Mouse (Mus musculus): ENCODE data around the gene BC017158. TPM values are rescaled to one million over a fixed set of nuclear protein-coding genes. Genes with fewer than 3 reads are reported as not detected.

The BC017158 gene
- polyA plus RNA-seq, 2 experiments from 2014 or later, result 7.2 to 10.5 TPM

DNA sequence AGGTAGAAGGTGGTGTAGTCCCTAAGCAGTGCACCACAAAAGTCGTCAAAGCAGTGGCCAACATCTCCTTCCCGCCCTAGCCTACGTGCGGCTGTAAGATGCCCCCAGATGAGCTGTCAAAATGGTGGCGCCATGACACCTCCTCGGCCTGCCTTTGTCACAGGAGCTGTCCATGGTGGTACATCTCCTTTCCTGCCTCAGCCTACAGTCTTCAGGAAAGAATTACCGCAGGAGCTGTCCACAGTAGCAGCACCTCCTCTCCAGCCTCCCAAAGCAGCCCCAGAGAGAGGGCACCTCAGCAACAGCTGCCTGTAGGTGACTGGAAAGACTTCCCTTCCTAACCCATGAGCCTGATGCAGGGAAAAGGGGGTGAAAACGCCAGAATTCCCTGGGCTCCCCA is 66.2 kb downstream of the BC017158 start:
- ATAC-seq, result no peak

Other genes with a start within 250 kb of the BC017158 start
- gene Itgam, start 235.5 kb downstream of the BC017158 start, polyA plus RNA-seq (2017; shearing (Covaris generic)), result under 1 TPM; 0.56 to 0.70 TPM
- not detected for gene Gm49368, start 235.5 kb downstream of the BC017158 start, polyA plus RNA-seq (2017; shearing (Covaris generic))
- gene Itgax, start 168.6 kb downstream of the BC017158 start, polyA plus RNA-seq (2017; shearing (Covaris generic)), result not detected
- gene Itgad, start 143.8 kb downstream of the BC017158 start, polyA plus RNA-seq (2017; shearing (Covaris generic)), result under 1 TPM in 1 of 2 experiments, not detected in 1; 0.15 TPM
- gene Cox6a2, start 91.8 kb downstream of the BC017158 start, polyA plus RNA-seq (2017; shearing (Covaris generic)), result under 1 TPM in 1 of 2 experiments, not detected in 1; 0.82 TPM
- gene Armc5, start 60.8 kb downstream of the BC017158 start, polyA plus RNA-seq (2017; shearing (Covaris generic)), result 1 to 10 TPM; 3.9 to 4.1 TPM
- 1 to 10 TPM; 4.8 to 5.0 TPM for gene 9130023H24Rik, start 60.1 kb downstream of the BC017158 start, polyA plus RNA-seq (2017; shearing (Covaris generic))
- gene Tgfb1i1, start 51.4 kb downstream of the BC017158 start, polyA plus RNA-seq (2017; shearing (Covaris generic)), result 1 to 10 TPM; 1.2 to 1.8 TPM
- gene Slc5a2, start 32.5 kb downstream of the BC017158 start, polyA plus RNA-seq (2017; shearing (Covaris generic)), result under 1 TPM in 1 of 2 experiments, not detected in 1; 0.98 TPM
- 100 to 1,000 TPM; 541 to 576 TPM for gene Rgs10, start 120.6 kb upstream of the BC017158 start, polyA plus RNA-seq (2017; shearing (Covaris generic))
- 10 to 100 TPM; 27.3 to 56.2 TPM for gene Tial1, start 163.5 kb upstream of the BC017158 start, polyA plus RNA-seq (2017; shearing (Covaris generic))
- 10 to 100 TPM in 1 of 2 experiments, 1 to 10 TPM in 1; 9.6 to 11.5 TPM for gene Bag3, start 225.4 kb upstream of the BC017158 start, polyA plus RNA-seq (2017; shearing (Covaris generic))